Mouse (Mus musculus) ES-Bruce4 (cell line): ENCODE measurements around the gene Slc2a8.

Source experiments
- CTCF ChIP-seq: IDR thresholded peaks from one replicate; pipeline ENCODE4 v1.8.1; 2011; ENCODE audit warnings: low read depth, low read length
- EP300 ChIP-seq: IDR thresholded peaks from 2 replicates; pipeline ENCODE4 v1.6.1; 2011; ENCODE audit warnings: low read depth, low read length; ENCODE audit not compliant: insufficient read depth
- POLR2A ChIP-seq: IDR thresholded peaks from one replicate; pipeline ENCODE4 v1.8.1; 2011; ENCODE audit warnings: low read length; ENCODE audit not compliant: insufficient read depth

DNA sequence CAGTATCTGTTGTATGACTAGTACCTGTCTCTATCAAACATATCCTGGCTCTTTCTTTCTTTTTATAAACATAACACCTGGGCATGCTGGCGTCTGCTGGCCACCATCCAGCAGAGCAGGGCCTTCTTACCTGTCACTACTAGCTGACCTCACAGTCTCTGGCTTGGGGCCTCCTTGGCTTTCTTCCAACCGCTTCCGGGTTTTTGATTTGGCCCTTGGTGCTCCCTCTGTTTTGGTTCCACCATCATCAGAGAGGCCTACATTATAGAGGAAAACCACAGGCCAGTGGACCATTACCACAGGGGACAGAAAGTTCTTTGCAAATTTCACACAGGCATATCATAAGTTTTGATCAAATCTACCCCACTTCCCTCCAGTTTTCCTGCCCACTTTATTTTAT lies 7.5 kb upstream of the Slc2a8 start:
- TF ChIP-seq CTCF (no peak), POLR2A (no peak), EP300 (no peak)
